Mouse (Mus musculus): ENCODE results near the gene Foxp1. TPM values are rescaled to one million over a fixed set of nuclear protein-coding genes. Genes with fewer than 3 reads are reported as not detected.

Gene Foxp1
- polyA plus RNA-seq, 1 experiment from 2014 or later: 190 TPM

- no peak overlapping the region for H3K4me2 ChIP-seq (replicated peaks; ENCODE audit: low read depth, low read length)
- 50% methylated on average over 5 of the region's 5 CpGs for WGBS
Observed at GRCm38 (mm10) chr6:99496114-99496513, 26.4 kb downstream of the Foxp1 start.

GRCm38 (mm10) chr6:99492937-99493336 is 29.6 kb downstream of the Foxp1 start:
- Histone ChIP-seq H3K4me3 (ENCODE audit: low read depth, low read length) (no peak overlapping the region), H3K36me3 (ENCODE audit: control insufficient read depth, insufficient read depth, low read length) (no peaks in the 10 kb centered on the region), H3K27me3 (ENCODE audit: control insufficient read depth, insufficient read depth, low read length) (no peaks in the 10 kb centered on the region), H3K9me3 (ENCODE audit: control insufficient read depth, low read depth, low read length) (no peaks in the 10 kb centered on the region), H3K9ac (replicated peaks; ENCODE audit: low read depth, low read length) (no peak overlapping the region), H3K27ac (ENCODE audit: low read length) (no peak overlapping the region), H3K4me1 (ENCODE audit: control insufficient read depth, insufficient read depth, low read length) (peaks cover 10% of the 10 kb centered on the region; the same call in 1 of the 2 replicates), H3K4me2 (replicated peaks; ENCODE audit: low read depth, low read length) (no peak overlapping the region)
- WGBS: 10% methylated on average over 3 of the region's 3 CpGs
- ATAC-seq (ENCODE audit: insufficient number of reproducible peaks, insufficient read depth, low FRiP score, low read depth): no peak

More at GRCm38 (mm10) chr6:99496114-99496513, 26.4 kb downstream of the Foxp1 start:
- Histone ChIP-seq H3K9me3 (ENCODE audit: control insufficient read depth, low read depth, low read length) (no peaks in the 10 kb centered on the region), H3K36me3 (ENCODE audit: control insufficient read depth, insufficient read depth, low read length) (no peaks in the 10 kb centered on the region), H3K4me1 (ENCODE audit: control insufficient read depth, insufficient read depth, low read length) (peaks cover 10% of the 10 kb centered on the region; the same call in 1 of the 2 replicates), H3K9ac (replicated peaks; ENCODE audit: low read depth, low read length) (no peak overlapping the region), H3K4me3 (ENCODE audit: low read depth, low read length) (no peak overlapping the region), H3K27ac (ENCODE audit: low read length) (no peak overlapping the region), H3K27me3 (ENCODE audit: control insufficient read depth, insufficient read depth, low read length) (no peaks in the 10 kb centered on the region)
- ATAC-seq (ENCODE audit: insufficient number of reproducible peaks, insufficient read depth, low FRiP score, low read depth): no peak

DNA sequence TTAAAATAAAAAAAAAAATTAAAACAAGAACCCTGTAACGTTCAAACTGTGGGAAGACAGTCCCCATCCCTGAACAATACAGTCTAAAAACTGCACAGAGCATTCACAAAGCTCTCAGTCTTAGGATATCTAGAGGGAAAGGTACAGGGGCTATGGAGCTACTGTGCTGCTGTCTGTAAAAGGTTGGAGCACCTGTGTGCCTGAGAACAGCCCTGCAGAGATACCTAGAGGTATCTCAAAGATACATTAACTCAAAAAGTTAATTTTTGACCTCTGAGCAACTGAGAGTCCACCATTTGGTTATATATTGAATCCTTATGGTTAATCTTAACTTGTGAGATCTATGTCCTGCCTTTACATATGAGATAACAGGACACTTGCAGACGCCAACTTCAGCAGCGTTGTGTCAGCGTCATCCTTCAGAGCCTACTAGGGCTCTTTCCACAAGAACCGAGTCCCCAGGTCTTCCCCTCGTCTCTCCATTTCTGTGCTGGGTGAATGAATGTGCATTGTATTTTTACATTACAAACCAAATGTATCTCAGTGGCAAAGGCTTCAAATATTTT is 30.5 kb downstream of the Foxp1 start:
- H3K4me1 ChIP-seq (ENCODE audit: control insufficient read depth, insufficient read depth, low read length): peaks cover 10% of the 10 kb centered on the region; the same call in 1 of the 2 replicates
- H3K27ac ChIP-seq (ENCODE audit: low read length): no peak overlapping the region
- ATAC-seq (ENCODE audit: insufficient number of reproducible peaks, insufficient read depth, low FRiP score, low read depth): no peak
- no peaks in the 10 kb centered on the region for H3K36me3 ChIP-seq (ENCODE audit: control insufficient read depth, insufficient read depth, low read length)
- H3K27me3 ChIP-seq (ENCODE audit: control insufficient read depth, insufficient read depth, low read length): no peaks in the 10 kb centered on the region
- H3K9me3 ChIP-seq (ENCODE audit: control insufficient read depth, low read depth, low read length): no peaks in the 10 kb centered on the region
- H3K4me2 ChIP-seq (replicated peaks; ENCODE audit: low read depth, low read length): no peak overlapping the region
- no peak overlapping the region for H3K9ac ChIP-seq (replicated peaks; ENCODE audit: low read depth, low read length)
- H3K4me3 ChIP-seq (ENCODE audit: low read depth, low read length): no peak overlapping the region
- 65% methylated on average over 6 of the region's 6 CpGs for WGBS

DNA sequence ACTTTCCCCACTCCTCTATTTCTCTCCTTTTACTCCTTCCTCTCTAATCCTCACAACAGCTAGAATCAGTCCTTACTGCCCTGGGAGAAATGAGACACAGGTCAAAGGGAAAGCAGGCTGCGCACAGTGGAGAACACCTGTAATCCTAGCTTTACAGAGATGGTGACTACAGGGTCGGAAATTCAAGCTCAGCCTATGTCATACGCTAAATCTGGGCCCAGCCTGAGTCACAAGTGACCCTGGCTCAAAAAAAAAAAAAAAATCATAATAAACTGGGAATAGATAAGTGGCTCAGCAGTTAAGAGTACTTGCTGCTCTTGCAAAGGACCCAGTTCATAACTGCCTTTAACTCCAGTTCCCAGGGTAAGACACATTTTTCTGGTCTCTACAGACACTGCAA is 31.4 kb downstream of the Foxp1 start:
- Histone ChIP-seq H3K36me3 (ENCODE audit: control insufficient read depth, insufficient read depth, low read length) (no peaks in the 10 kb centered on the region), H3K4me1 (ENCODE audit: control insufficient read depth, insufficient read depth, low read length) (peaks cover 8% of the 10 kb centered on the region; the same call in 1 of the 2 replicates), H3K4me2 (replicated peaks; ENCODE audit: low read depth, low read length) (no peak overlapping the region), H3K27ac (ENCODE audit: low read length) (no peak overlapping the region), H3K27me3 (ENCODE audit: control insufficient read depth, insufficient read depth, low read length) (no peaks in the 10 kb centered on the region), H3K4me3 (ENCODE audit: low read depth, low read length) (no peak overlapping the region), H3K9ac (replicated peaks; ENCODE audit: low read depth, low read length) (no peak overlapping the region), H3K9me3 (ENCODE audit: control insufficient read depth, low read depth, low read length) (no peaks in the 10 kb centered on the region)
- no peak for ATAC-seq (ENCODE audit: insufficient number of reproducible peaks, insufficient read depth, low FRiP score, low read depth)
- WGBS: 77% methylated on average over 3 of the region's 3 CpGs

GRCm38 (mm10) chr6:99489900-99490648 is 32.4 kb downstream of the Foxp1 start:
- Histone ChIP-seq H3K27ac (ENCODE audit: low read length) (no peak overlapping the region), H3K9ac (replicated peaks; ENCODE audit: low read depth, low read length) (no peak overlapping the region), H3K4me3 (ENCODE audit: low read depth, low read length) (no peak overlapping the region), H3K4me2 (replicated peaks; ENCODE audit: low read depth, low read length) (no peak overlapping the region), H3K4me1 (ENCODE audit: control insufficient read depth, insufficient read depth, low read length) (peaks cover 17% of the 10 kb centered on the region), H3K27me3 (ENCODE audit: control insufficient read depth, insufficient read depth, low read length) (no peaks in the 10 kb centered on the region), H3K36me3 (ENCODE audit: control insufficient read depth, insufficient read depth, low read length) (no peaks in the 10 kb centered on the region), H3K9me3 (ENCODE audit: control insufficient read depth, low read depth, low read length) (no peaks in the 10 kb centered on the region)
- 74% methylated on average over 8 of the region's 8 CpGs for WGBS
- no peak for ATAC-seq (ENCODE audit: insufficient number of reproducible peaks, insufficient read depth, low FRiP score, low read depth)

DNA sequence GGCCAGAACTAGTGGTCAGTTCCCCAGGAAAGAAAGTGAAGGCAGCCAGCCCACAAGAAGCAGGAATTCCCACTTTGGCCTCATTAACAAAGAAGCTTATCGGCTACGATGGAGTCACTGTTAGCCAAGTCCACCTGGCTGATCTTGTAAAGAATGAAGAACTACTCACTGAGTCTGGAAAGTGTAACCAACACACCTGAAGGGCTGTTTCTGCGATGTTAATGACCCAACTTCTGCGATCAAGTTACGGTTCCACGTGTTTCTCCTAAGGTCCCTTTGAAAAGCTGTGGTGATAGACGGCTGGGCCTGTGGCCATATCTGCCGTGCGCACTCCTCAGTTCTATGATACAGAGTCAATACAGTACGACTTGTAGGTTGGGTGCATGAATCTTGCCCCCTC is 33.1 kb downstream of the Foxp1 start:
- Histone ChIP-seq H3K9ac (replicated peaks; ENCODE audit: low read depth, low read length) (no peak overlapping the region), H3K36me3 (ENCODE audit: control insufficient read depth, insufficient read depth, low read length) (no peaks in the 10 kb centered on the region), H3K4me2 (replicated peaks; ENCODE audit: low read depth, low read length) (no peak overlapping the region), H3K4me1 (ENCODE audit: control insufficient read depth, insufficient read depth, low read length) (peaks cover 19% of the 10 kb centered on the region), H3K9me3 (ENCODE audit: control insufficient read depth, low read depth, low read length) (no peaks in the 10 kb centered on the region), H3K4me3 (ENCODE audit: low read depth, low read length) (no peak overlapping the region), H3K27ac (ENCODE audit: low read length) (no peak overlapping the region), H3K27me3 (ENCODE audit: control insufficient read depth, insufficient read depth, low read length) (no peaks in the 10 kb centered on the region)
- ATAC-seq (ENCODE audit: insufficient number of reproducible peaks, insufficient read depth, low FRiP score, low read depth): no peak; the same call in 1 of the 2 replicates
- 77% methylated on average over 10 of the region's 10 CpGs for WGBS

GRCm38 (mm10) chr6:99485884-99486640 is 36.5 kb downstream of the Foxp1 start:
- WGBS: 76% methylated on average over 12 of the region's 12 CpGs
- Histone ChIP-seq H3K4me3 (ENCODE audit: low read depth, low read length) (no peak overlapping the region), H3K4me2 (replicated peaks; ENCODE audit: low read depth, low read length) (0 out of 2 replicates have a peak overlapping the region, but pooled peaks have one; percentile 33), H3K36me3 (ENCODE audit: control insufficient read depth, insufficient read depth, low read length) (no peaks in the 10 kb centered on the region), H3K9ac (replicated peaks; ENCODE audit: low read depth, low read length) (no peak overlapping the region), H3K4me1 (ENCODE audit: control insufficient read depth, insufficient read depth, low read length) (peaks cover 26% of the 10 kb centered on the region), H3K9me3 (ENCODE audit: control insufficient read depth, low read depth, low read length) (no peaks in the 10 kb centered on the region), H3K27me3 (ENCODE audit: control insufficient read depth, insufficient read depth, low read length) (no peaks in the 10 kb centered on the region), H3K27ac (ENCODE audit: low read length) (peak overlapping the region; percentile 92)
- ATAC-seq (ENCODE audit: insufficient number of reproducible peaks, insufficient read depth, low FRiP score, low read depth): no peak

GRCm38 (mm10) chr6:99485217-99485883 is 37.2 kb downstream of the Foxp1 start:
- Histone ChIP-seq H3K4me2 (replicated peaks; ENCODE audit: low read depth, low read length) (peak overlapping the region; percentile 33), H3K9me3 (ENCODE audit: control insufficient read depth, low read depth, low read length) (no peaks in the 10 kb centered on the region), H3K27me3 (ENCODE audit: control insufficient read depth, insufficient read depth, low read length) (no peaks in the 10 kb centered on the region), H3K4me1 (ENCODE audit: control insufficient read depth, insufficient read depth, low read length) (peaks cover 26% of the 10 kb centered on the region), H3K36me3 (ENCODE audit: control insufficient read depth, insufficient read depth, low read length) (no peaks in the 10 kb centered on the region), H3K4me3 (ENCODE audit: low read depth, low read length) (no peak overlapping the region), H3K9ac (replicated peaks; ENCODE audit: low read depth, low read length) (no peak overlapping the region), H3K27ac (ENCODE audit: low read length) (peak overlapping the region; percentile 92)
- ATAC-seq (ENCODE audit: insufficient number of reproducible peaks, insufficient read depth, low FRiP score, low read depth): peak; percentile 90
- 31% methylated on average over 20 of the region's 20 CpGs for WGBS

Measured in stomach, embryonic 14.5 days (tissue).